Mouse (Mus musculus): ENCODE measurements around the gene Mydgf. TPM values are rescaled to one million over a fixed set of nuclear protein-coding genes. Genes with fewer than 3 reads are reported as not detected.

Mydgf gene
- total and polyA plus RNA-seq, 2 experiments, result 81.1 to 91.1 TPM

- no peak overlapping the region for H3K9ac ChIP-seq (ENCODE audit: low read depth, low read length)
- WGBS, result 93% methylated on average over 12 of the region's 12 CpGs
Measured at GRCm38 (mm10) chr17:56194357-56194756, 10.6 kb upstream of the Mydgf start.

GRCm38 (mm10) chr17:56191266-56191665 is 7.5 kb upstream of the Mydgf start:
- peaks cover 2% of the 10 kb centered on the region for H3K4me1 ChIP-seq (ENCODE audit: control insufficient read depth, insufficient read depth, low read length)
- H3K27ac ChIP-seq (replicated peaks; ENCODE audit: insufficient read depth, low read depth, low read length), result no peak overlapping the region
- no peak overlapping the region for H3K9ac ChIP-seq (ENCODE audit: low read depth, low read length)
- no peak for DNase-seq (ENCODE audit: extremely low read depth, low read depth, low spot score)
- peaks cover 2% of the 10 kb centered on the region for H3K36me3 ChIP-seq (ENCODE audit: control insufficient read depth, insufficient read depth, low read length)
- H3K4me3 ChIP-seq (ENCODE audit: insufficient read depth, low read depth, low read length), result no peak overlapping the region
- H3K79me2 ChIP-seq (ENCODE audit: control insufficient read depth, insufficient read depth, low read length), result no peaks in the 10 kb centered on the region
- H3K27me3 ChIP-seq (ENCODE audit: control insufficient read depth, insufficient read depth, low read length), result no peaks in the 10 kb centered on the region
- WGBS, result 90% methylated on average over 6 of the region's 6 CpGs
- TF ChIP-seq POLR2A (IDR thresholded peaks at IDR 0.05; ENCODE audit: extremely low read depth, insufficient read depth, low read length) (no peak), CTCF (IDR thresholded peaks at IDR 0.05; ENCODE audit: low read depth, low read length) (no peak)

More at GRCm38 (mm10) chr17:56194357-56194756, 10.6 kb upstream of the Mydgf start:
- Histone ChIP-seq H3K4me3 (ENCODE audit: insufficient read depth, low read depth, low read length) (no peak overlapping the region), H3K27me3 (ENCODE audit: control insufficient read depth, insufficient read depth, low read length) (no peaks in the 10 kb centered on the region), H3K27ac (replicated peaks; ENCODE audit: insufficient read depth, low read depth, low read length) (no peak overlapping the region), H3K36me3 (ENCODE audit: control insufficient read depth, insufficient read depth, low read length) (peaks cover 13% of the 10 kb centered on the region; the same call in 1 of the 2 replicates), H3K4me1 (ENCODE audit: control insufficient read depth, insufficient read depth, low read length) (no peaks in the 10 kb centered on the region), H3K79me2 (ENCODE audit: control insufficient read depth, insufficient read depth, low read length) (no peaks in the 10 kb centered on the region)
- DNase-seq (ENCODE audit: extremely low read depth, low read depth, low spot score), result no peak
- no peak for TF ChIP-seq POLR2A (IDR thresholded peaks at IDR 0.05; ENCODE audit: extremely low read depth, insufficient read depth, low read length)
- TF ChIP-seq CTCF (IDR thresholded peaks at IDR 0.05; ENCODE audit: low read depth, low read length), result no peak

- Histone ChIP-seq H3K27me3 (ENCODE audit: control insufficient read depth, insufficient read depth, low read length) (no peaks in the 10 kb centered on the region), H3K9ac (ENCODE audit: low read depth, low read length) (peak overlapping the region; percentile 2; the same call in 1 of the 2 replicates), H3K79me2 (ENCODE audit: control insufficient read depth, insufficient read depth, low read length) (peaks cover 14% of the 10 kb centered on the region), H3K4me3 (ENCODE audit: insufficient read depth, low read depth, low read length) (no peak overlapping the region), H3K4me1 (ENCODE audit: control insufficient read depth, insufficient read depth, low read length) (peaks cover 20% of the 10 kb centered on the region), H3K27ac (replicated peaks; ENCODE audit: insufficient read depth, low read depth, low read length) (peak overlapping the region; percentile 69), H3K36me3 (ENCODE audit: control insufficient read depth, insufficient read depth, low read length) (peaks cover 2% of the 10 kb centered on the region)
- peak; percentile 83 for DNase-seq (ENCODE audit: extremely low read depth, low read depth, low spot score)
- TF ChIP-seq POLR2A (IDR thresholded peaks at IDR 0.05; ENCODE audit: extremely low read depth, insufficient read depth, low read length) (no peak), CTCF (IDR thresholded peaks at IDR 0.05; ENCODE audit: low read depth, low read length) (no peak)
- 14% methylated on average over 11 of the region's 11 CpGs for WGBS
Measured at GRCm38 (mm10) chr17:56185281-56186141, 1.8 kb upstream of the Mydgf start.

GRCm38 (mm10) chr17:56182975-56183657 is 604 bp downstream of the Mydgf start:
- TF ChIP-seq POLR2A (IDR thresholded peaks at IDR 0.05; ENCODE audit: extremely low read depth, insufficient read depth, low read length) (no peak), CTCF (IDR thresholded peaks at IDR 0.05; ENCODE audit: low read depth, low read length) (no peak)
- H3K27ac ChIP-seq (replicated peaks; ENCODE audit: insufficient read depth, low read depth, low read length), result peak overlapping the region; percentile 81
- peak overlapping the region; percentile 93 for H3K4me3 ChIP-seq (ENCODE audit: insufficient read depth, low read depth, low read length)
- peak overlapping the region; percentile 94 for H3K9ac ChIP-seq (ENCODE audit: low read depth, low read length)
- H3K4me1 ChIP-seq (ENCODE audit: control insufficient read depth, insufficient read depth, low read length), result peaks cover 22% of the 10 kb centered on the region
- 2% methylated on average over 14 of the region's 14 CpGs for WGBS
- no peak for DNase-seq (ENCODE audit: extremely low read depth, low read depth, low spot score)
- H3K79me2 ChIP-seq (ENCODE audit: control insufficient read depth, insufficient read depth, low read length), result peaks cover 14% of the 10 kb centered on the region
- no peaks in the 10 kb centered on the region for H3K27me3 ChIP-seq (ENCODE audit: control insufficient read depth, insufficient read depth, low read length)
- H3K36me3 ChIP-seq (ENCODE audit: control insufficient read depth, insufficient read depth, low read length), result peaks cover 2% of the 10 kb centered on the region; the same call in 1 of the 2 replicates

GRCm38 (mm10) chr17:56175416-56175815 is 8.3 kb downstream of the Mydgf start:
- Histone ChIP-seq H3K79me2 (ENCODE audit: control insufficient read depth, insufficient read depth, low read length) (0 out of 2 replicates have a peak, but pooled peaks cover 3% of the 10 kb centered on the region), H3K9ac (ENCODE audit: low read depth, low read length) (no peak overlapping the region), H3K4me1 (ENCODE audit: control insufficient read depth, insufficient read depth, low read length) (peaks cover 17% of the 10 kb centered on the region), H3K4me3 (ENCODE audit: insufficient read depth, low read depth, low read length) (no peak overlapping the region), H3K36me3 (ENCODE audit: control insufficient read depth, insufficient read depth, low read length) (peaks cover 8% of the 10 kb centered on the region; the same call in 1 of the 2 replicates), H3K27ac (replicated peaks; ENCODE audit: insufficient read depth, low read depth, low read length) (no peak overlapping the region), H3K27me3 (ENCODE audit: control insufficient read depth, insufficient read depth, low read length) (no peaks in the 10 kb centered on the region)
- no peak for DNase-seq (ENCODE audit: extremely low read depth, low read depth, low spot score)
- 97% methylated on average over 3 of the region's 3 CpGs for WGBS
- no peak for TF ChIP-seq CTCF (IDR thresholded peaks at IDR 0.05; ENCODE audit: low read depth, low read length)
- TF ChIP-seq POLR2A (IDR thresholded peaks at IDR 0.05; ENCODE audit: extremely low read depth, insufficient read depth, low read length), result no peak
